Mouse (Mus musculus) intestine, embryonic 14.5 days (tissue): ENCODE measurements around the gene Slc5a1. TPM values are rescaled to one million over a fixed set of nuclear protein-coding genes. Genes with fewer than 3 reads are reported as not detected.

Experiments used
- ATAC-seq: fragments of 200-750 bp; cut with Nextera tagmentation; replicated peaks from 2 replicates; pipeline ENCODE4 v1.8.0; 2017; ENCODE audit warnings: low read depth, moderate number of reproducible peaks, moderate TSS enrichment, moderate library complexity; ENCODE audit not compliant: low FRiP score, low TSS enrichment
- DNase-seq: peaks from one replicate; pipeline ENCODE4 v3.0.0-alpha.2; 2018; ENCODE audit warnings: low spot score
- H3K27ac ChIP-seq: fragments of 300-500 bp; sonication (generic); 2 replicates; pipeline ENCODE4 v1.5.1; 2014; ENCODE audit warnings: low read depth, mild to moderate bottlenecking, control low read depth
- H3K27me3 ChIP-seq: fragments of 300-500 bp; sonication (generic); replicated peaks from 2 replicates; pipeline ENCODE4 v1.6.1; 2014; ENCODE audit warnings: low read length, control low read depth; ENCODE audit not compliant: control insufficient read depth, insufficient read depth
- H3K36me3 ChIP-seq: fragments of 300-500 bp; sonication (generic); 2 replicates; pipeline ENCODE4 v1.6.1; 2014; ENCODE audit warnings: low read length, control low read depth; ENCODE audit not compliant: control insufficient read depth, insufficient read depth
- H3K4me1 ChIP-seq: fragments of 300-500 bp; sonication (generic); replicated peaks from 2 replicates; pipeline ENCODE4 v1.6.1; 2014; ENCODE audit warnings: low read length, control low read depth, mixed read lengths; ENCODE audit not compliant: control insufficient read depth, insufficient read depth
- H3K4me2 ChIP-seq: fragments of 300-500 bp; sonication (generic); 2 replicates; pipeline ENCODE4 v1.6.1; 2014; ENCODE audit warnings: low read length
- H3K4me3 ChIP-seq: fragments of 300-500 bp; sonication (generic); 2 replicates; pipeline ENCODE4 v1.5.1; 2014; ENCODE audit warnings: low read depth, low read length, control low read depth, mixed read lengths
- H3K9ac ChIP-seq: fragments of 300-500 bp; sonication (generic); 2 replicates; pipeline ENCODE4 v1.6.1; 2014; ENCODE audit warnings: mild to moderate bottlenecking, low read length
- H3K9me3 ChIP-seq: fragments of 300-500 bp; sonication (generic); 2 replicates; pipeline ENCODE4 v1.6.1; 2016; ENCODE audit warnings: low read length, control low read depth; ENCODE audit not compliant: control insufficient read depth
- WGBS: fragments of 180-500 bp; shearing (Covaris S2); extraction: QIAGEN DNeasy Blood & Tissue Kit; methylation state at CpG from one replicate; pipeline ENCODE4 v1.1.7; 2014; 5-methylcytosine and 5-hydroxymethylcytosine counted together
- polyA plus RNA-seq: library from polyadenylated mRNA; unstranded; fragments of >200 nt; fragmentation: Nextera tagmentation; extraction: Ambion mirVana; gene quantifications from 2 replicates; pipeline ENCODE4 v1.2.1, GENCODE M21; 2014

Gene Slc5a1
- polyA plus RNA-seq, 1 experiment from 2014 or later, result 17.5 TPM

DNA sequence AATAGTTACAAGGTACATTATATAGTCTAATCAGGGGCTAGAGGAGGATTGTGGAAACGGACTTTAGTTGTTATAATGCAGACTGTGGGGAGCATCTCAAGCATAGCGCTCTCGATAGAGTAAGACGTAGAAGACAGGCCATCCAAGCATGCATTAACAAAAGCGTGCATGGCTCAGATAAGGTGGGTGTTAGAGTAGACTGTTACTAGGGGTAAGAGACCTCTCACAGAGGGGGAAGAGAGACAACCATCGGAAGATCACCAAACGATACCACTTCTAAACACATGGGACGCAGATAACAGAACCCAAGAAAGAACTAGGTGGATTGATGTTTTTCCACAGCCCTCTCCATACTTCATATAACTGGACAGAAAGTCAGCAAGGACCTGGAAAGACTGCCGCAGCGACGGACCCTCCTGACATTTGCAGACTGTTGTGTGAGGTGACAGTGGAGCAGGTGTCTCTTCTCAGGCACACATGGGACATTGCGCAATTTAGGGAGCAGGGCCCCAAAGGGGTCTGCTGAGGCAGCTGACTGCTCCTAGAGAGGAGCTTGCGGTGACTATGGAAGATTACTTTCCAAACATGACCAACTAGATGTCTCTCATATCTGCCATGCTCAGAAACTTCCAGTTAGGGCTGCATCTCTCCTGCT lies 98.6 kb downstream of the Slc5a1 start:
- H3K4me2 ChIP-seq, result no peak overlapping the region
- no peaks in the 10 kb centered on the region for H3K36me3 ChIP-seq
- H3K9me3 ChIP-seq, result no peaks in the 10 kb centered on the region
- H3K4me1 ChIP-seq, result peaks cover 6% of the 10 kb centered on the region
- DNase-seq, result no peak
- H3K27me3 ChIP-seq, result no peaks in the 10 kb centered on the region
- no peak overlapping the region for H3K4me3 ChIP-seq
- ATAC-seq, result no peak
- H3K27ac ChIP-seq, result no peak overlapping the region
- no peak overlapping the region for H3K9ac ChIP-seq
- 77% methylated on average over 13 of the region's 13 CpGs for WGBS

DNA sequence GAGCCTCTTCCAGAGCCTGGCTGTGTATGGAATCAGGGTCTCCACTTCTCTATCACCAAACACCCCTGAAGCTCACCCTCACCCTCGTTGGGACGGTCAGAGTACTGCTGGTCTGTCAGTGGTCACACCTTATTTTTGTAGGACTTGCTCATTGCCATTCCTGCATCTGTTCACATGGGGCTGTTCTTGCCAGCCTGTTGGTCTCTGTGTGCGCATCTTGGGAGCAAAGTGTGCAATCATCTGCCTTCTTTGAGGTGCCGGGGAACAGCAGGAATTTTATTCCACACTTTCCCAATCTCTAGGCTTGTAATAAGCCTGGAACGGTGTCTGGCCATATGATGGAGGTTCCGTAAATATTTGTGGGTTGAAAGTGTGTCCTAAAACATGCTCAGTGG lies 99.1 kb downstream of the Slc5a1 start:
- DNase-seq (no peak), ATAC-seq (no peak; the same call in 1 of the 2 replicates)
- no peak overlapping the region for H3K27ac ChIP-seq
- no peak overlapping the region for H3K4me2 ChIP-seq
- no peak overlapping the region for H3K9ac ChIP-seq
- 77% methylated on average over 6 of the region's 6 CpGs for WGBS
- H3K4me3 ChIP-seq, result no peak overlapping the region
- H3K36me3 ChIP-seq, result no peaks in the 10 kb centered on the region
- no peaks in the 10 kb centered on the region for H3K9me3 ChIP-seq
- no peaks in the 10 kb centered on the region for H3K27me3 ChIP-seq
- peaks cover 5% of the 10 kb centered on the region for H3K4me1 ChIP-seq

- peak; percentile 92 for DNase-seq
- Histone ChIP-seq H3K4me3 (0 out of 2 replicates have a peak overlapping the region, but pooled peaks have one; percentile 11), H3K9me3 (no peaks in the 10 kb centered on the region), H3K27me3 (no peaks in the 10 kb centered on the region), H3K27ac (no peak overlapping the region), H3K9ac (no peak overlapping the region), H3K4me2 (peak overlapping the region; percentile 48), H3K4me1 (peaks cover 5% of the 10 kb centered on the region), H3K36me3 (no peaks in the 10 kb centered on the region)
- 17% methylated on average over 9 of the region's 9 CpGs for WGBS
- peak; percentile 81 for ATAC-seq
These were observed 99.7 kb downstream of the Slc5a1 start for GRCm38 (mm10) chr5:33203691-33204242.

DNA sequence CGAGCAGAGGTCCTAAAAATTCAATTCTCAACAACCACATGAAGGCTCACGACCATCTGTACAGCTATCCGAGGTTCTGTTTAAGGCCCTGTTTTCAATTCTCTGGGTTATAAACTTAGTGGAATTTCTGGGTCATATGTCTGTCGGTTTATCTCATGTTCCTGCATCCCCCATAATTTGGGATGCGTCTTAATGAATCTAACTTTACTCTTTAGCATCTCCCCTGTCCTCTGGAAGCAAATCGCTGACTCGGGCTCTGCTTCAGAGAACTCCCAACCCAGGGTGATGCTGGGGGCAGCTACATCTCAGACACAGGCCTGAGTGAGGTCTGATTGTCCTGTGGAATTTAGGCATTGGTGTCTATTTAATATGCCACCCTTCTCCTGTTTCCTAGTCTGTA lies 100.3 kb downstream of the Slc5a1 start:
- Histone ChIP-seq H3K4me3 (no peak overlapping the region), H3K9ac (no peak overlapping the region), H3K9me3 (no peaks in the 10 kb centered on the region), H3K27me3 (no peaks in the 10 kb centered on the region), H3K36me3 (no peaks in the 10 kb centered on the region), H3K27ac (no peak overlapping the region), H3K4me2 (peak overlapping the region; percentile 48), H3K4me1 (peaks cover 5% of the 10 kb centered on the region)
- WGBS, result 73% methylated on average over 7 of the region's 7 CpGs
- ATAC-seq, result no peak
- no peak for DNase-seq

DNA sequence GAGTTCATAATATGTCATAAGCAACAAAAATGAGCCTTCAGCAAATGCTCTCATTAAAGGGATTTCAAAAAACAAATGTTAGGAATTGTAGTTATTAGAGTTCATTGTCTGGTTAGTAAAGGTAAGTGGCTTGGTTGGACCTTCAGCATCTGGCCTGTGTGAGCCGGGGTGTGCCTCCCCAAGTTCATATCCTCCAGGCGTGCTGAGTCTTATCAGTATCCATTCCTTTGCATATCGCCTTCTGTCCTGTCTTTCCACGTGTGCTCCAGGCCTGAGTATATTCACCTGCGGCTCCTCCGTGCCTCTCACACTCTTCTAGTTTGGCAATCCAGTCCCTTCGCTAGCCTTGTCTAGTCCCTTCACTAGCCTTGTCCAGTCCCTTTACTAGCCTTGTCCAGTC lies 102.3 kb downstream of the Slc5a1 start:
- ATAC-seq (no peak), DNase-seq (no peak)
- Histone ChIP-seq H3K4me2 (no peak overlapping the region), H3K27ac (no peak overlapping the region), H3K9me3 (no peaks in the 10 kb centered on the region), H3K4me1 (peaks cover 5% of the 10 kb centered on the region), H3K27me3 (no peaks in the 10 kb centered on the region), H3K4me3 (no peak overlapping the region), H3K36me3 (no peaks in the 10 kb centered on the region), H3K9ac (no peak overlapping the region)
- WGBS, result 84% methylated on average over 7 of the region's 7 CpGs

- no peak for DNase-seq
- ATAC-seq, result no peak
- WGBS, result 59% methylated on average over 9 of the region's 9 CpGs
These were observed 103.1 kb downstream of the Slc5a1 start for GRCm38 (mm10) chr5:33207136-33207535.

GRCm38 (mm10) chr5:33208533-33209245 lies 104.7 kb downstream of the Slc5a1 start:
- H3K4me2 ChIP-seq, result no peak overlapping the region
- H3K36me3 ChIP-seq, result no peaks in the 10 kb centered on the region
- DNase-seq (no peak), ATAC-seq (no peak)
- H3K9ac ChIP-seq, result no peak overlapping the region
- H3K27me3 ChIP-seq, result no peaks in the 10 kb centered on the region
- H3K4me1 ChIP-seq, result peaks cover 4% of the 10 kb centered on the region
- H3K9me3 ChIP-seq, result no peaks in the 10 kb centered on the region
- H3K4me3 ChIP-seq, result no peak overlapping the region
- H3K27ac ChIP-seq, result no peak overlapping the region
- whole genome bisulfite sequencing, result 71% methylated on average over 14 of the region's 14 CpGs

More at GRCm38 (mm10) chr5:33207136-33207535, 103.1 kb downstream of the Slc5a1 start:
- H3K9me3 ChIP-seq, result no peaks in the 10 kb centered on the region
- no peak overlapping the region for H3K4me3 ChIP-seq
- no peak overlapping the region for H3K9ac ChIP-seq
- no peaks in the 10 kb centered on the region for H3K36me3 ChIP-seq
- H3K4me2 ChIP-seq, result no peak overlapping the region
- no peak overlapping the region for H3K27ac ChIP-seq
- H3K27me3 ChIP-seq, result no peaks in the 10 kb centered on the region
- peaks cover 5% of the 10 kb centered on the region for H3K4me1 ChIP-seq

GRCm38 (mm10) chr5:33210515-33210914 lies 106.5 kb downstream of the Slc5a1 start:
- DNase-seq (no peak), ATAC-seq (no peak)
- H3K4me1 ChIP-seq, result no peaks in the 10 kb centered on the region
- H3K4me2 ChIP-seq, result no peak overlapping the region
- H3K9me3 ChIP-seq, result no peaks in the 10 kb centered on the region
- no peaks in the 10 kb centered on the region for H3K27me3 ChIP-seq
- no peak overlapping the region for H3K27ac ChIP-seq
- H3K4me3 ChIP-seq, result no peak overlapping the region
- H3K9ac ChIP-seq, result no peak overlapping the region
- no peaks in the 10 kb centered on the region for H3K36me3 ChIP-seq
- WGBS, result 94% methylated on average over 3 of the region's 3 CpGs
